Mouse (Mus musculus): ENCODE results near the gene Tns3. TPM values are rescaled to one million over a fixed set of nuclear protein-coding genes. Genes with fewer than 3 reads are reported as not detected.

Tns3 gene
- polyA plus RNA-seq, 1 experiment = 45.7 TPM

DNA sequence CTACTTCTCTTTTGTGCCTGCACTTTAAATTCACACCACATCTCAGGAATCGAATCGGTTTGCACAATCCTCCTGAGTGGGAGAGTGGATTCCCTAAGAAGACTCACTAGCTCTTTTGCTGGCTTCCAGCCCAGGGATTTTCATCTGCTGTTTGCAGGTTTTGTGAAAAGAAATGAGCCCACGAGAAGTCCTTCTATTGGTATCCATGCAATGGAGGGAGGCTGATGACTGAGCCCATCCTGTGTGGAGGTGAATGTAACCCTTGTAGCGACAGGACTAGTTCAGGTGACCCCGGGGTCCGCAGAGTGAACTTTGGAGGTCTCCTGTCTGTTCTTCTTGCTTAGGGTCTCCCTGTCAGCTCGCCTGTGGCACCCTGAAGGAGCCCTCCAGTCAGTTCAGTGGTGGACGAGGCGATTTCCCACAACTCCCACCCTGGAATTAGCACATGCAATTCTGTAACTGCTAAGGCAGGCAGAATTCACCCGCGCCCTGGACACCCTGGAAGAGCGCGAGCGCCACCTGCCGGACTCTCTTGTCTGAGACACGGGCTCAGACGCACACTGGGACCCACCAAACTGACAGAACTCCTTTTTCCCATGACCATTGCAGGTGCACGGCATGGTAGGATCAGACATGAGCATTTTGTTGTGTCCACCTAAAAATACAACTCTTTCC, 259.0 kb downstream of the Tns3 start:
- Histone ChIP-seq H3K4me1 (ENCODE audit: control insufficient read depth, insufficient read depth, low read length) (no peaks in the 10 kb centered on the region), H3K4me3 (ENCODE audit: low read depth, low read length) (no peak overlapping the region), H3K36me3 (ENCODE audit: control insufficient read depth, insufficient read depth, low read length, poor library complexity, severe bottlenecking) (no peaks in the 10 kb centered on the region), H3K9ac (ENCODE audit: low read depth, poor library complexity, severe bottlenecking) (no peak overlapping the region), H3K9me3 (replicated peaks; ENCODE audit: control insufficient read depth, insufficient read depth, low read length, poor library complexity, severe bottlenecking) (peaks cover 6% of the 10 kb centered on the region; the same call in 1 of the 2 replicates), H3K27ac (ENCODE audit: insufficient read depth, low read length) (no peak overlapping the region), H3K27me3 (ENCODE audit: control insufficient read depth, insufficient read depth, low read length, poor library complexity, severe bottlenecking) (no peaks in the 10 kb centered on the region; the same call in 1 of the 2 replicates)
- TF ChIP-seq POLR2A (IDR thresholded peaks at IDR 0.05; ENCODE audit: insufficient read depth, low read length) (no peak), CTCF (IDR thresholded peaks at IDR 0.05; ENCODE audit: low read depth, low read length) (peak; percentile 86), EP300 (IDR thresholded peaks at IDR 0.05; ENCODE audit: insufficient read depth, low read depth, low read length) (no peak)

DNA sequence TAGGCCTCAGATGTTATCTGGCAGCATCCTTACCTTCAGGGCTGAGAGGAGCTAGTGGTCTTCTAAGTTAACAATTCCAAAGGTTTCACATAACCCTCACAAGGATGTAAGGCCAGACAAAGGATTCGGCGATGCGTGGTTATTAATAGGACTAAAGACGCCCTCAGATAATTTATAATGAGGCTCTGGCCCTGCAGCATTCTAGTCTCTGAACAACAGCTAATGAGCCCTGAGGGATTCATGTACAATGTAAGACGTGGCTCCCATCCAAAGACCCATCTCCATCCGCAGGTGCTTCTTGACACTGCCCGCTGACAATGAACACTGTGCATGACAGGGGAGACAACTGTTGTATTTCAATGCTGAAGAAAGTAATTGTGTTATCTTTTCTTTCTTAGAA, 263.0 kb downstream of the Tns3 start:
- no peaks in the 10 kb centered on the region for H3K4me1 ChIP-seq (ENCODE audit: control insufficient read depth, insufficient read depth, low read length)
- no peak overlapping the region for H3K9ac ChIP-seq (ENCODE audit: low read depth, poor library complexity, severe bottlenecking)
- H3K36me3 ChIP-seq (ENCODE audit: control insufficient read depth, insufficient read depth, low read length, poor library complexity, severe bottlenecking) = no peaks in the 10 kb centered on the region
- H3K9me3 ChIP-seq (replicated peaks; ENCODE audit: control insufficient read depth, insufficient read depth, low read length, poor library complexity, severe bottlenecking) = no peaks in the 10 kb centered on the region
- H3K27me3 ChIP-seq (ENCODE audit: control insufficient read depth, insufficient read depth, low read length, poor library complexity, severe bottlenecking) = no peaks in the 10 kb centered on the region
- H3K4me3 ChIP-seq (ENCODE audit: low read depth, low read length) = no peak overlapping the region
- TF ChIP-seq CTCF (IDR thresholded peaks at IDR 0.05; ENCODE audit: low read depth, low read length) (no peak), POLR2A (IDR thresholded peaks at IDR 0.05; ENCODE audit: insufficient read depth, low read length) (no peak), EP300 (IDR thresholded peaks at IDR 0.05; ENCODE audit: insufficient read depth, low read depth, low read length) (no peak)
- no peak overlapping the region for H3K27ac ChIP-seq (ENCODE audit: insufficient read depth, low read length)

DNA sequence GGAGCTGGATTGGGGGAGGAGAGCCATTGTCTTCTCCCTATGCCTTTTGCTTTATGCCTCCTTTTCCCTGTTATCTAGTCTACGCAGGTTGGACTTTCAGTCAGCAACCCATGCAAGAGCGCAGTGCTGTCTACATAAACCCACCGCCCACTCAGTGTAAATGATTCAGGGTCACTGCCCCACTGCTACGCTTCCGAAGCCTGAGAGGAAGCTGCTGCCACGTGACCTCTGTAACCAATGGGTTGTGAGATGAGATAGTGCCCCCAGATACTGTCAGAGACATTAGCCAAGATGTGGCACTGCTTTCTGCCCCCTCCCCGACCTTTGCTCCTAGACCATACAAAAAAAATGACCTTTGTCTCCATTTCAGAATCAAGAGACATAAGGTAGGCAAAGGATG, 268.0 kb downstream of the Tns3 start:
- Histone ChIP-seq H3K4me1 (ENCODE audit: control insufficient read depth, insufficient read depth, low read length) (no peaks in the 10 kb centered on the region), H3K9me3 (replicated peaks; ENCODE audit: control insufficient read depth, insufficient read depth, low read length, poor library complexity, severe bottlenecking) (no peaks in the 10 kb centered on the region), H3K9ac (ENCODE audit: low read depth, poor library complexity, severe bottlenecking) (no peak overlapping the region), H3K4me3 (ENCODE audit: low read depth, low read length) (no peak overlapping the region), H3K27me3 (ENCODE audit: control insufficient read depth, insufficient read depth, low read length, poor library complexity, severe bottlenecking) (no peaks in the 10 kb centered on the region), H3K36me3 (ENCODE audit: control insufficient read depth, insufficient read depth, low read length, poor library complexity, severe bottlenecking) (no peaks in the 10 kb centered on the region), H3K27ac (ENCODE audit: insufficient read depth, low read length) (no peak overlapping the region)
- TF ChIP-seq POLR2A (IDR thresholded peaks at IDR 0.05; ENCODE audit: insufficient read depth, low read length) (no peak), EP300 (IDR thresholded peaks at IDR 0.05; ENCODE audit: insufficient read depth, low read depth, low read length) (no peak)

DNA sequence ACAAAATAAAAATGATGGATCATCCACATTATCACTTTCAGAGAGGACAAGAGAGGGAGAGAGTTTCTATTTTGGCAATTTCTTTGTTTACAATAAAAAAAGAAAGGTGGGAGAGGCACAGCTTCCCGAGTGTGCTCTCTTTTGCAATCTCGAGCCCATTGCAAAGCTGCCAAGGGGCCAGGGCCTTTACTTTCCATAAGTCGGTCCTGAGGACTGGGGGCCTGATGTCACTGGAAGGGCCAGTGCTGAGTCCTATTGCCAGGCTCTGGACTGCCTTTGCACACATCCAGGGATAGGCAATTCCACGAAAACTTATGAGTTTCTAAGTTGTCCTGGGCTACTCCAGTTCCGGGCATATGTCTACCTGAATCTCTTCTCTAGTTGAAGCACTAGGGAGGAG, 272.8 kb downstream of the Tns3 start:
- H3K27ac ChIP-seq (ENCODE audit: insufficient read depth, low read length) = no peak overlapping the region
- H3K4me1 ChIP-seq (ENCODE audit: control insufficient read depth, insufficient read depth, low read length) = no peaks in the 10 kb centered on the region
- H3K27me3 ChIP-seq (ENCODE audit: control insufficient read depth, insufficient read depth, low read length, poor library complexity, severe bottlenecking) = no peaks in the 10 kb centered on the region
- no peaks in the 10 kb centered on the region for H3K9me3 ChIP-seq (replicated peaks; ENCODE audit: control insufficient read depth, insufficient read depth, low read length, poor library complexity, severe bottlenecking)
- H3K9ac ChIP-seq (ENCODE audit: low read depth, poor library complexity, severe bottlenecking) = no peak overlapping the region
- H3K4me3 ChIP-seq (ENCODE audit: low read depth, low read length) = no peak overlapping the region
- TF ChIP-seq POLR2A (IDR thresholded peaks at IDR 0.05; ENCODE audit: insufficient read depth, low read length) (no peak), CTCF (IDR thresholded peaks at IDR 0.05; ENCODE audit: low read depth, low read length) (no peak), EP300 (IDR thresholded peaks at IDR 0.05; ENCODE audit: insufficient read depth, low read depth, low read length) (no peak)
- H3K36me3 ChIP-seq (ENCODE audit: control insufficient read depth, insufficient read depth, low read length, poor library complexity, severe bottlenecking) = no peaks in the 10 kb centered on the region

DNA sequence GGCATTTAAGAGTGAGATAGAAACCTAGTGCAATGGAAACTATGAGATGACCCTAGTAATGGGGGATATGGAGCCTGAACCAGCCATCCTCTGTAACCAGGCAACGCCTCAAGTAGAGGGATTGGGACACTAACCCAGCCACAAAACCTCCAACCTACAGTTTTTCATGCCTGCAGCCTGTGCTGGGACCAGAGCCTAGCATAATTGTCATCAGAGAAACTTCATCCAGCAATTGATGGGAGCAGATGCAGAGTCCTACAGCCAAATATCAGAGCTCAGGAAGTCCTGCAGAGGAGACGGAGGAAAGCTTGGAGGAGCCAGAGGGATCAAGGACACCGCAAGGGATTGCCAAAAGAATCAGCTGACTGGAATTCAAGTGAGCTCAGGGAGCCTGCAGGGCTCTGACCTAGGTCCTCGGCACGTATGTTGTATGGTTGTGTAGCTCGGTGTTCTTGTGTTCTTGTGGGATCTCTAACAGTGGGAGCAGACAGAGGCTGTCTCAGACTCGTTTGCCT, 278.4 kb downstream of the Tns3 start:
- Histone ChIP-seq H3K4me1 (ENCODE audit: control insufficient read depth, insufficient read depth, low read length) (no peaks in the 10 kb centered on the region), H3K9ac (ENCODE audit: low read depth, poor library complexity, severe bottlenecking) (no peak overlapping the region), H3K36me3 (ENCODE audit: control insufficient read depth, insufficient read depth, low read length, poor library complexity, severe bottlenecking) (no peaks in the 10 kb centered on the region), H3K4me3 (ENCODE audit: low read depth, low read length) (no peak overlapping the region), H3K27ac (ENCODE audit: insufficient read depth, low read length) (no peak overlapping the region), H3K9me3 (replicated peaks; ENCODE audit: control insufficient read depth, insufficient read depth, low read length, poor library complexity, severe bottlenecking) (no peaks in the 10 kb centered on the region), H3K27me3 (ENCODE audit: control insufficient read depth, insufficient read depth, low read length, poor library complexity, severe bottlenecking) (no peaks in the 10 kb centered on the region)
- TF ChIP-seq EP300 (IDR thresholded peaks at IDR 0.05; ENCODE audit: insufficient read depth, low read depth, low read length) (no peak), CTCF (IDR thresholded peaks at IDR 0.05; ENCODE audit: low read depth, low read length) (no peak), POLR2A (IDR thresholded peaks at IDR 0.05; ENCODE audit: insufficient read depth, low read length) (no peak)
